Mouse (Mus musculus) heart, embryonic 12.5 days (tissue): ENCODE measurements around the gene H2al1j. TPM values are rescaled to one million over a fixed set of nuclear protein-coding genes. Genes with fewer than 3 reads are reported as not detected.
"Not testable (repeated sequence)": the region's sequence is repeated elsewhere in the genome, so short reads cannot be mapped to it uniquely, and the experiment has no call there.

Experiments used
- ATAC-seq: fragments of 200-750 bp; cut with Nextera tagmentation; 2 replicates; pipeline ENCODE4 v1.8.0; 2017; ENCODE audit warnings: moderate TSS enrichment, moderate library complexity; ENCODE audit not compliant: insufficient number of reproducible peaks, low FRiP score
- H3K27ac ChIP-seq: fragments of 300-500 bp; sonication (generic); 2 replicates; pipeline ENCODE4 v1.5.1; 2016; ENCODE audit warnings: mild to moderate bottlenecking, moderate library complexity; ENCODE audit not compliant: poor library complexity, severe bottlenecking
- H3K27me3 ChIP-seq: fragments of 300-500 bp; sonication (generic); replicated peaks from 2 replicates; pipeline ENCODE4 v1.6.1; 2016; ENCODE audit warnings: mild to moderate bottlenecking, moderate library complexity
- H3K36me3 ChIP-seq: fragments of 300-500 bp; sonication (generic); 2 replicates; pipeline ENCODE4 v1.6.1; 2016; ENCODE audit warnings: mild to moderate bottlenecking, moderate library complexity
- H3K4me1 ChIP-seq: fragments of 300-500 bp; sonication (generic); replicated peaks from 2 replicates; pipeline ENCODE4 v1.6.1; 2016; ENCODE audit warnings: mild to moderate bottlenecking
- H3K4me2 ChIP-seq: fragments of 300-500 bp; sonication (generic); 2 replicates; pipeline ENCODE4 v1.6.1; 2016; ENCODE audit warnings: mild to moderate bottlenecking, moderate library complexity
- H3K4me3 ChIP-seq: fragments of 300-500 bp; sonication (generic); 2 replicates; pipeline ENCODE4 v1.5.1; 2016; ENCODE audit warnings: mild to moderate bottlenecking
- H3K9ac ChIP-seq: fragments of 300-500 bp; sonication (generic); 2 replicates; pipeline ENCODE4 v1.6.1; 2016; ENCODE audit warnings: mild to moderate bottlenecking, moderate library complexity
- H3K9me3 ChIP-seq: fragments of 300-500 bp; sonication (generic); replicated peaks from 2 replicates; pipeline ENCODE4 v1.6.1; 2016; ENCODE audit warnings: mild to moderate bottlenecking, moderate library complexity
- whole genome bisulfite sequencing: fragments of 180-500 bp; shearing (Covaris S2); methylation state at CpG from one replicate; pipeline ENCODE4 v1.1.7; 2016; 5-methylcytosine and 5-hydroxymethylcytosine counted together
- polyA plus RNA-seq: library from polyadenylated mRNA; unstranded; fragments of >200 nt; fragmentation: Nextera tagmentation; extraction: Ambion mirVana; gene quantifications from 2 replicates; pipeline ENCODE4 v1.2.1, GENCODE M21; 2016

H2al1j gene
- not detected in 2 replicates for polyA plus RNA-seq

DNA sequence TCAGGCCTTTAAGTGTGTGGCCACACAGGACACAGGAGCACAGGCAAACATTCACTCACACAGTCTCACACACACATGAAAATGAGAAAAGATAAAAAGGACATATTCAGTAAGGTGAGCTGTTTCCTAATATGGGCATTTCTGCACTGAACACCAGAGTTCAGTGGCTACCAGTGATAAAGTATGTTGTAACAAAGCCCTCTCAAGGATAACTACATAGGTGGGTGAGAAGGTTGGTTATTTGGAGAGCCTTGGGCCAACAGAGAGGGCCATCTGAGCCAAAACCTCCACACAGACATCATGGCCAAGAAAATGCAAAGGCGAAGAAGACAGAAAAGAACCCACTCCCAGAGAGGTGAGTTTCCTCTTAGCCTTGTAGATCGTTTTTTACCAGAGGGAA is at the start of gene H2al1j:
Gene H2al1j (plus strand): TSS at position 301 of the 400 bp plus-strand sequence.
- not testable (repeated sequence) for H3K9me3 ChIP-seq, H3K27me3 ChIP-seq, ATAC-seq, H3K27ac ChIP-seq, H3K36me3 ChIP-seq, H3K4me1 ChIP-seq, H3K4me2 ChIP-seq, H3K9ac ChIP-seq, H3K4me3 ChIP-seq
- 82% methylated on average over 2 of the region's 2 CpGs for WGBS

- ATAC-seq = no peak
- 0 out of 2 replicates have a peak, but pooled peaks cover 7% of the 10 kb centered on the region for H3K27me3 ChIP-seq
Observed at GRCm38 (mm10) chrX:11280741-11281140, 46.9 kb upstream of the H2al1j start.

DNA sequence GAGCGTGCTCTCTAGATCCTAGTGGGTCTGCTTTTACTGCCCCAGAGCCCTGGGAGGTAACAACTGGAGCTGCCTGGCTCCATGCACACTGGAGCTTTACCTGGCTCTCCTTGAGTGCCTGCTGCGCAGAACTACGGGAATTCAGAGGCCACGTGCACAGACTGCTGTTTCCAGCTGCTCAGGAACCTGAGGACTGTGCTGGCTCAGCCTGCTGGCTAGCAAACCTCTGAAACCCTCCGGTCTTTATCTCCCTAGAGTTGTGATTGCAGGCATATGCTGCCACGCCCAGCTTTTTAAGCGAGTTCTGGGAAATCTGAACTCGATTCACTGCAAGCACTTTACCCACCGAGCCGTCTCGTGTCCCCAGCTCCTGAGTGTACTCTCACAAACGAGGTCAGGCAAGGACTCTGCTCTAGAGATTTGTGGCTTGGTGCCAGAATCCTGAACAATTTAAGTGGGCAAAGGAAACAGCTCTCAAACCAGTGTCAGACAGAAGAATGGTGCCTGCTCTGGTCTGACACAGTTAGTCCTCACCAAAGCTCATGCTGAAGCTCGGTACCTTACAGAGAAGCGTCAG is 39.2 kb upstream of the H2al1j start:
- no peak overlapping the region for H3K27ac ChIP-seq
- H3K9ac ChIP-seq = no peak overlapping the region
- no peak overlapping the region for H3K4me3 ChIP-seq
- H3K9me3 ChIP-seq = no peaks in the 10 kb centered on the region
- peaks cover 6% of the 10 kb centered on the region; the same call in 1 of the 2 replicates for H3K4me1 ChIP-seq
- peak overlapping the region; percentile 19; the same call in 1 of the 2 replicates for H3K4me2 ChIP-seq
- WGBS = 44% methylated on average over 14 of the region's 14 CpGs
- ATAC-seq = no peak
- H3K36me3 ChIP-seq = no peaks in the 10 kb centered on the region
- H3K27me3 ChIP-seq = peaks cover 19% of the 10 kb centered on the region; the same call in 1 of the 2 replicates

More at GRCm38 (mm10) chrX:11280741-11281140, 46.9 kb upstream of the H2al1j start:
- H3K4me3 ChIP-seq = no peak overlapping the region
- no peak overlapping the region for H3K4me2 ChIP-seq
- WGBS = 57% methylated on average over 2 of the region's 2 CpGs
- H3K36me3 ChIP-seq = no peaks in the 10 kb centered on the region
- no peaks in the 10 kb centered on the region for H3K9me3 ChIP-seq
- no peak overlapping the region for H3K9ac ChIP-seq
- H3K4me1 ChIP-seq = no peaks in the 10 kb centered on the region
- no peak overlapping the region for H3K27ac ChIP-seq

GRCm38 (mm10) chrX:11289244-11289643 is 38.4 kb upstream of the H2al1j start:
- H3K4me2 ChIP-seq = no peak overlapping the region
- H3K9ac ChIP-seq = no peak overlapping the region
- peaks cover 19% of the 10 kb centered on the region; the same call in 1 of the 2 replicates for H3K27me3 ChIP-seq
- peaks cover 6% of the 10 kb centered on the region; the same call in 1 of the 2 replicates for H3K4me1 ChIP-seq
- no peaks in the 10 kb centered on the region for H3K36me3 ChIP-seq
- no peak for ATAC-seq
- no peak overlapping the region for H3K4me3 ChIP-seq
- H3K27ac ChIP-seq = no peak overlapping the region
- WGBS = 65% methylated on average over 4 of the region's 4 CpGs
- H3K9me3 ChIP-seq = no peaks in the 10 kb centered on the region

DNA sequence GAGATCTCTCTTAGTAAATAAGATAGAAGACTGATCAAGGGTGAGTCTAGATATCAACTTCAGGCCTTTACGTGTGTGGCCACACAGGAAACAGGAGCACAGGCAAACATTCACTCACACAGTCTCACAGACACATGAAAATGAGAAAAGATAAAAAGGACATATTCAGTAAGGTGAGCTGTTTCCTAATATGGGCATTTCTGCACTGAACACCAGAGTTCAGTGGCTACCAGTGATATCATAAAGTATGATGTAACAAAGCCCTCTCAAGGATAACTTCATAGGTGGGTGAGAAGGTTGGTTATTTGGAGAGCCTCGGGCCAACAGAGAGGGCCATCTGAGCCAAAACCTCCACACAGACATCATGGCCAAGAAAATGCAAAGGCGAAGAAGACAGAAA is 28.7 kb upstream of the H2al1j start, which contains the start of gene H2al1a:
Gene H2al1a (plus strand): TSS at position 301 of the 400 bp plus-strand sequence.
- not testable (repeated sequence) for H3K9ac ChIP-seq, H3K9me3 ChIP-seq, H3K36me3 ChIP-seq, H3K27ac ChIP-seq, H3K4me3 ChIP-seq, H3K4me2 ChIP-seq, H3K4me1 ChIP-seq, H3K27me3 ChIP-seq, ATAC-seq
- no CpG with 5 or more reads among the region's 3 CpGs for WGBS

DNA sequence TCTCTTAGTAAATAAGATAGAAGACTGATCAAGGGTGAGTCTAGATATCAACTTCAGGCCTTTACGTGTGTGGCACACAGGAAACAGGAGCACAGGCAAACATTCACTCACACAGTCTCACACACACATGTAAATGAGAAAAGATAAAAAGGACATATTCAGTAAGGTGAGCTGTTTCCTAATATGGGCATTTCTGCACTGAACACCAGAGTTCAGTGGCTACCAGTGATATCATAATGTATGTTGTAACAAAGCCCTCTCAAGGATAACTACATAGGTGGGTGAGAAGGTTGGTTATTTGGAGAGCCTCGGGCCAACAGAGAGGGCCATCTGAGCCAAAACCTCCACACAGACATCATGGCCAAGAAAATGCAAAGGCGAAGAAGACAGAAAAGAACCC is 25.5 kb upstream of the H2al1j start, which contains the start of gene H2al1b:
Gene H2al1b (plus strand): TSS at position 301 of the 400 bp plus-strand sequence.
- not testable (repeated sequence) for ATAC-seq, H3K36me3 ChIP-seq, H3K9ac ChIP-seq, H3K4me1 ChIP-seq, H3K27me3 ChIP-seq, H3K9me3 ChIP-seq, H3K4me3 ChIP-seq, H3K4me2 ChIP-seq, H3K27ac ChIP-seq
- WGBS = 75% methylated on average over 1 of the region's 3 CpGs

GRCm38 (mm10) chrX:11305355-11305754 is 22.3 kb upstream of the H2al1j start, which contains the start of gene H2al1c:
Gene H2al1c (plus strand): TSS chrX:11305655.
- not testable (repeated sequence) for H3K4me2 ChIP-seq, H3K36me3 ChIP-seq, H3K4me1 ChIP-seq, H3K9ac ChIP-seq, H3K27me3 ChIP-seq, H3K9me3 ChIP-seq, ATAC-seq, H3K27ac ChIP-seq, H3K4me3 ChIP-seq
- WGBS = 58% methylated on average over 1 of the region's 6 CpGs

DNA sequence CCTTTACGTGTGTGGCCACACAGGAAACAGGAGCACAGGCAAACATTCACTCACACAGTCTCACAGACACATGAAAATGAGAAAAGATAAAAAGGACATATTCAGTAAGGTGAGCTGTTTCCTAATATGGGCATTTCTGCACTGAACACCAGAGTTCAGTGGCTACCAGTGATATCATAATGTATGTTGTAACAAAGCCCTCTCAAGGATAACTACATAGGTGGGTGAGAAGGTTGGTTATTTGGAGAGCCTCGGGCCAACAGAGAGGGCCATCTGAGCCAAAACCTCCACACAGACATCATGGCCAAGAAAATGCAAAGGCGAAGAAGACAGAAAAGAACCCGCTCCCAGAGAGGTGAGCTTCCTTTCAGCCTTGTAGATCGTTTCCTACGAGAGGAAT is 19.1 kb upstream of the H2al1j start, which contains the start of gene H2al1d:
Gene H2al1d (plus strand): TSS at position 301 of the 400 bp plus-strand sequence.
- not testable (repeated sequence) for H3K36me3 ChIP-seq, ATAC-seq

DNA sequence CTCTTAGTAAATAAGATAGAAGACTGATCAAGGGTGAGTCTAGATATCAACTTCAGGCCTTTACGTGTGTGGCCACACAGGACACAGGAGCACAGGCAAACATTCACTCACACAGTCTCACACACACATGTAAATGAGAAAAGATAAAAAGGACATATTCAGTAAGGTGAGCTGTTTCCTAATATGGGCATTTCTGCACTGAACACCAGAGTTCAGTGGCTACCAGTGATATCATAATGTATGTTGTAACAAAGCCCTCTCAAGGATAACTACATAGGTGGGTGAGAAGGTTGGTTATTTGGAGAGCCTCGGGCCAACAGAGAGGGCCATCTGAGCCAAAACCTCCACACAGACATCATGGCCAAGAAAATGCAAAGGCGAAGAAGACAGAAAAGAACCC is 16.0 kb upstream of the H2al1j start, which contains the start of gene H2al1e:
Gene H2al1e (plus strand): TSS at position 301 of the 400 bp plus-strand sequence.
- not testable (repeated sequence) for H3K4me2 ChIP-seq, H3K27me3 ChIP-seq, H3K9ac ChIP-seq, H3K9me3 ChIP-seq, H3K4me3 ChIP-seq, H3K27ac ChIP-seq, ATAC-seq, H3K36me3 ChIP-seq, H3K4me1 ChIP-seq
- WGBS = no CpG with 5 or more reads among the region's 3 CpGs

More for the DNA sequence above, 19.1 kb upstream of the H2al1j start, which contains the start of gene H2al1d:
- no CpG with 5 or more reads among the region's 6 CpGs for WGBS
- H3K4me2 ChIP-seq, H3K9me3 ChIP-seq, H3K4me3 ChIP-seq, H3K27me3 ChIP-seq, H3K4me1 ChIP-seq, H3K9ac ChIP-seq, H3K27ac ChIP-seq: not testable (repeated sequence)

DNA sequence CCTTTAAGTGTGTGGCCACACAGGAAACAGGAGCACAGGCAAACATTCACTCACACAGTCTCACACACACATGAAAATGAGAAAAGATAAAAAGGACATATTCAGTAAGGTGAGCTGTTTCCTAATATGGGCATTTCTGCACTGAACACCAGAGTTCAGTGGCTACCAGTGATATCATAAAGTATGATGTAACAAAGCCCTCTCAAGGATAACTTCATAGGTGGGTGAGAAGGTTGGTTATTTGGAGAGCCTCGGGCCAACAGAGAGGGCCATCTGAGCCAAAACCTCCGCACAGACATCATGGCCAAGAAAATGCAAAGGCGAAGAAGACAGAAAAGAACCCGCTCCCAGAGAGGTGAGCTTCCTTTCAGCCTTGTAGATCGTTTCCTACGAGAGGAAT is 12.8 kb upstream of the H2al1j start, which contains the start of gene H2al1f:
Gene H2al1f (plus strand): TSS at position 301 of the 400 bp plus-strand sequence.
- H3K36me3 ChIP-seq, H3K9ac ChIP-seq, H3K27me3 ChIP-seq, H3K27ac ChIP-seq, ATAC-seq, H3K9me3 ChIP-seq, H3K4me3 ChIP-seq, H3K4me1 ChIP-seq, H3K4me2 ChIP-seq: not testable (repeated sequence)
- no CpG with 5 or more reads among the region's 6 CpGs for WGBS

DNA sequence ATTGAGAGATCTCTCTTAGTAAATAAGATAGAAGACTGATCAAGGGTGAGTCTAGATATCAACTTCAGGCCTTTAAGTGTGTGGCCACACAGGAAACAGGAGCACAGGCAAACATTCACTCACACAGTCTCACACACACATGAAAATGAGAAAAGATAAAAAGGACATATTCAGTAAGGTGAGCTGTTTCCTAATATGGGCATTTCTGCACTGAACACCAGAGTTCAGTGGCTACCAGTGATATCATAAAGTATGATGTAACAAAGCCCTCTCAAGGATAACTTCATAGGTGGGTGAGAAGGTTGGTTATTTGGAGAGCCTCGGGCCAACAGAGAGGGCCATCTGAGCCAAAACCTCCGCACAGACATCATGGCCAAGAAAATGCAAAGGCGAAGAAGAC is 9.7 kb upstream of the H2al1j start, which contains the start of gene H2al1g:
Gene H2al1g (plus strand): TSS at position 301 of the 400 bp plus-strand sequence.
- not testable (repeated sequence) for H3K9me3 ChIP-seq, H3K27me3 ChIP-seq, H3K9ac ChIP-seq, ATAC-seq, H3K4me3 ChIP-seq, H3K4me1 ChIP-seq, H3K4me2 ChIP-seq, H3K36me3 ChIP-seq, H3K27ac ChIP-seq
- WGBS = no CpG with 5 or more reads among the region's 3 CpGs
